Mouse (Mus musculus): Measurements from ENCODE around the gene Trappc12. TPM values are rescaled to one million over a fixed set of nuclear protein-coding genes. Genes with fewer than 3 reads are reported as not detected.

Trappc12 gene
- polyA plus RNA-seq, 1 experiment from 2014 or later = 33.5 TPM

GRCm38 (mm10) chr12:28688996-28689395, 61.3 kb downstream of the Trappc12 start:
- Histone ChIP-seq H3K4me3 (no peak overlapping the region), H3K9me3 (replicated peaks) (no peaks in the 10 kb centered on the region), H3K36me3 (peaks cover 41% of the 10 kb centered on the region), H3K27ac (ENCODE audit: poor library complexity, severe bottlenecking) (no peak overlapping the region), H3K27me3 (replicated peaks) (no peaks in the 10 kb centered on the region), H3K4me2 (no peak overlapping the region), H3K9ac (no peak overlapping the region), H3K4me1 (replicated peaks) (peaks cover 5% of the 10 kb centered on the region)
- ATAC-seq (ENCODE audit: insufficient number of reproducible peaks, low FRiP score) = no peak
- WGBS = 91% methylated on average over 6 of the region's 6 CpGs

GRCm38 (mm10) chr12:28686199-28686879, 63.9 kb downstream of the Trappc12 start:
- no peak overlapping the region for H3K9ac ChIP-seq
- H3K36me3 ChIP-seq = peaks cover 40% of the 10 kb centered on the region
- no peak overlapping the region for H3K4me3 ChIP-seq
- H3K4me2 ChIP-seq = no peak overlapping the region
- WGBS = 75% methylated on average over 8 of the region's 8 CpGs
- H3K27me3 ChIP-seq (replicated peaks) = no peaks in the 10 kb centered on the region
- no peak overlapping the region for H3K27ac ChIP-seq (ENCODE audit: poor library complexity, severe bottlenecking)
- H3K4me1 ChIP-seq (replicated peaks) = no peaks in the 10 kb centered on the region
- ATAC-seq (ENCODE audit: insufficient number of reproducible peaks, low FRiP score) = no peak
- H3K9me3 ChIP-seq (replicated peaks) = no peaks in the 10 kb centered on the region

- Histone ChIP-seq H3K36me3 (peaks cover 36% of the 10 kb centered on the region), H3K27ac (ENCODE audit: poor library complexity, severe bottlenecking) (no peak overlapping the region), H3K9ac (no peak overlapping the region), H3K4me3 (no peak overlapping the region), H3K9me3 (replicated peaks) (no peaks in the 10 kb centered on the region), H3K4me1 (replicated peaks) (no peaks in the 10 kb centered on the region), H3K4me2 (no peak overlapping the region), H3K27me3 (replicated peaks) (no peaks in the 10 kb centered on the region)
- no peak for ATAC-seq (ENCODE audit: insufficient number of reproducible peaks, low FRiP score)
- 72% methylated on average over 3 of the region's 3 CpGs for WGBS
Measured at GRCm38 (mm10) chr12:28685771-28686170, 64.5 kb downstream of the Trappc12 start.

- Histone ChIP-seq H3K9ac (no peak overlapping the region), H3K4me3 (no peak overlapping the region), H3K4me2 (no peak overlapping the region), H3K27ac (ENCODE audit: poor library complexity, severe bottlenecking) (no peak overlapping the region), H3K27me3 (replicated peaks) (no peaks in the 10 kb centered on the region), H3K9me3 (replicated peaks) (no peaks in the 10 kb centered on the region), H3K36me3 (peaks cover 26% of the 10 kb centered on the region), H3K4me1 (replicated peaks) (no peaks in the 10 kb centered on the region)
- ATAC-seq (ENCODE audit: insufficient number of reproducible peaks, low FRiP score) = no peak
- WGBS = 72% methylated on average over 1 of the region's 1 CpGs
Measured at GRCm38 (mm10) chr12:28684674-28685073, 65.6 kb downstream of the Trappc12 start.

- H3K9me3 ChIP-seq (replicated peaks) = no peaks in the 10 kb centered on the region
- peak overlapping the region; percentile 72 for H3K4me2 ChIP-seq
- peaks cover 24% of the 10 kb centered on the region for H3K36me3 ChIP-seq
- no peak; the same call in 1 of the 2 replicates for ATAC-seq (ENCODE audit: insufficient number of reproducible peaks, low FRiP score)
- H3K9ac ChIP-seq = peak overlapping the region; percentile 69
- no peaks in the 10 kb centered on the region for H3K27me3 ChIP-seq (replicated peaks)
- peak overlapping the region; percentile 90 for H3K27ac ChIP-seq (ENCODE audit: poor library complexity, severe bottlenecking)
- peaks cover 12% of the 10 kb centered on the region for H3K4me1 ChIP-seq (replicated peaks)
- WGBS = 64% methylated on average over 5 of the region's 5 CpGs
- H3K4me3 ChIP-seq = peak overlapping the region; percentile 69
Measured at GRCm38 (mm10) chr12:28675925-28676209, 74.4 kb downstream of the Trappc12 start.

- Histone ChIP-seq H3K4me3 (peak within 1 kb of the TSS; percentile 69), H3K9me3 (replicated peaks) (no peaks in the 10 kb centered on the region), H3K36me3 (peaks cover 24% of the 10 kb centered on the region), H3K9ac (peak within 1 kb of the TSS; percentile 69), H3K27ac (ENCODE audit: poor library complexity, severe bottlenecking) (peak within 1 kb of the TSS; percentile 90), H3K4me2 (peak within 1 kb of the TSS; percentile 72), H3K27me3 (replicated peaks) (no peaks in the 10 kb centered on the region), H3K4me1 (replicated peaks) (peaks cover 12% of the 10 kb centered on the region)
- ATAC-seq (ENCODE audit: insufficient number of reproducible peaks, low FRiP score) = peak; percentile 91
- 3% methylated on average over 53 of the region's 53 CpGs for WGBS
Measured at GRCm38 (mm10) chr12:28675121-28675924, 74.9 kb downstream of the Trappc12 start, which contains the start of gene Adi1. Adi1 (plus strand) TSS chr12:28675231.

- H3K4me3 ChIP-seq = no peak overlapping the region
- H3K9me3 ChIP-seq (replicated peaks) = no peaks in the 10 kb centered on the region
- no peak overlapping the region for H3K9ac ChIP-seq
- ATAC-seq (ENCODE audit: insufficient number of reproducible peaks, low FRiP score) = no peak
- peak overlapping the region; percentile 72; the same call in 1 of the 2 replicates for H3K4me2 ChIP-seq
- WGBS = 79% methylated on average over 10 of the region's 10 CpGs
- peaks cover 19% of the 10 kb centered on the region for H3K36me3 ChIP-seq
- no peaks in the 10 kb centered on the region for H3K27me3 ChIP-seq (replicated peaks)
- H3K4me1 ChIP-seq (replicated peaks) = peaks cover 12% of the 10 kb centered on the region
- H3K27ac ChIP-seq (ENCODE audit: poor library complexity, severe bottlenecking) = no peak overlapping the region
Measured at GRCm38 (mm10) chr12:28674038-28674720, 76.1 kb downstream of the Trappc12 start.

GRCm38 (mm10) chr12:28667287-28667686, 83.0 kb downstream of the Trappc12 start:
- peaks cover 11% of the 10 kb centered on the region for H3K4me1 ChIP-seq (replicated peaks)
- no peak overlapping the region for H3K4me3 ChIP-seq
- no peak overlapping the region for H3K4me2 ChIP-seq
- WGBS = 21% methylated on average over 8 of the region's 8 CpGs
- ATAC-seq (ENCODE audit: insufficient number of reproducible peaks, low FRiP score) = no peak
- no peaks in the 10 kb centered on the region for H3K36me3 ChIP-seq
- no peaks in the 10 kb centered on the region for H3K9me3 ChIP-seq (replicated peaks)
- no peak overlapping the region for H3K9ac ChIP-seq
- H3K27me3 ChIP-seq (replicated peaks) = no peaks in the 10 kb centered on the region
- no peak overlapping the region for H3K27ac ChIP-seq (ENCODE audit: poor library complexity, severe bottlenecking)

- WGBS = 56% methylated on average over 4 of the region's 4 CpGs
- Histone ChIP-seq H3K4me3 (no peak overlapping the region), H3K4me2 (no peak overlapping the region), H3K36me3 (no peaks in the 10 kb centered on the region), H3K9me3 (replicated peaks) (no peaks in the 10 kb centered on the region), H3K4me1 (replicated peaks) (peaks cover 11% of the 10 kb centered on the region), H3K27ac (ENCODE audit: poor library complexity, severe bottlenecking) (no peak overlapping the region), H3K27me3 (replicated peaks) (no peaks in the 10 kb centered on the region), H3K9ac (no peak overlapping the region)
- no peak for ATAC-seq (ENCODE audit: insufficient number of reproducible peaks, low FRiP score)
Measured at GRCm38 (mm10) chr12:28666734-28667133, 83.5 kb downstream of the Trappc12 start.

- Histone ChIP-seq H3K9ac (no peak overlapping the region), H3K4me1 (replicated peaks) (peaks cover 9% of the 10 kb centered on the region), H3K36me3 (peaks cover 33% of the 10 kb centered on the region), H3K9me3 (replicated peaks) (no peaks in the 10 kb centered on the region), H3K27me3 (replicated peaks) (no peaks in the 10 kb centered on the region), H3K27ac (ENCODE audit: poor library complexity, severe bottlenecking) (no peak overlapping the region), H3K4me2 (no peak overlapping the region), H3K4me3 (no peak overlapping the region)
- no peak for ATAC-seq (ENCODE audit: insufficient number of reproducible peaks, low FRiP score)
- 79% methylated on average over 4 of the region's 4 CpGs for WGBS
Measured at GRCm38 (mm10) chr12:28662628-28663027, 87.6 kb downstream of the Trappc12 start.

All from heart, embryonic 12.5 days (tissue).